Mouse (Mus musculus) right cerebral cortex, adult 2 months (tissue): ENCODE results near the gene Pkd1.

Experiments used
- DNase-seq, 2 experiments: peaks; one replicate each; pipeline ENCODE4 v3.0.0; 2021 to 2022; ENCODE audit warnings: low spot score in 2 of 2

Pkd1 gene

DNA sequence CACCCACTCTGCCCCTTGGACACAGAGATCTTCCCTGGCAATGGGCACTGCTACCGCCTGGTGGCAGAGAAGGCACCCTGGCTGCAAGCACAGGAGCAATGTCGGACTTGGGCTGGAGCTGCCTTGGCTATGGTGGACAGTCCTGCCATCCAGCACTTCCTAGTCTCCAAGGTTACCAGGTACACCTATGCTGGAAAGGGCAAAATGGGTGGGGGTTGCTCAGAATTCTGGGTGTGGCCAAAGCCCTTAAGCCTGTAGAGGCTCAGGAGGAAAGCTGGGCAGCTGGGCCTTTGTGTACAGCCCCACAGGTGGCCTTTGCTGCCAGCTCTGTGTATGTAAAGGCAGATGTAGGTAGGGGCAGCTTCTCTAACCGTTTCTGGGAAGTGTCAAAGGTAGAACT is 16.2 kb downstream of the Pkd1 start:
- DNase-seq: no peak

DNA sequence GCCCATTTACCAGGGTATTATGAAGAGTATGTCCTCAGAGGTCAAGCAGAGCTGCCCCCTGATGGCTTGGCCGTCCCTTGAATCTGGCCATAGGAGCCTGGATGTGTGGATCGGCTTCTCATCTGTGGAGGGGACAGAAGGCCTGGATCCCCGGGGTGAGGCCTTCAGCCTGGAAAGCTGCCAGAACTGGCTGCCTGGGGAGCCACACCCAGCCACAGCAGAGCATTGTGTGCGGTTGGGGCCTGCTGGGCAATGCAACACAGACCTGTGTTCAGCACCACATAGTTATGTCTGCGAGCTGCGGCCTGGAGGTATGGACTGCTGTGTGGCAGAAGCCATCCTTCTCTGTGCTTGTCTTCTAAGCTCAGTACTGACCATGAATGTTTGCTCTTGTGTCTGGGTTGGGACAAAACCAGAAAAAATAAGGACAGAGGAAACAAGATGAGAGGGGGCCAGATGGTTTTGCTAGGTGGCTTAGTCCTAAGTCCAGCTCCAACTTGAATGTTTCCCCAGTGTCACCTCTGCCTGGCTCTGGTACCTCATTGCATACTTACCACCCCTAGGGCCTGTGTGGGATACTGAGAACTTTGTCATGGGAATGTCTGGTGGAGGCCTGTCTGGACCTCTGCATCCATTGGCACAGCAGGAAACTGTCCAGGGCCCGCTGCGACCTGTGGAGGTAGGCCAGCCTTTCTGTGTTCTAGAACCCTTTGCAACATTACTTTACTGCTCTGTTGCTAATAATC is 17.6 kb downstream of the Pkd1 start:
- no peak for DNase-seq

DNA sequence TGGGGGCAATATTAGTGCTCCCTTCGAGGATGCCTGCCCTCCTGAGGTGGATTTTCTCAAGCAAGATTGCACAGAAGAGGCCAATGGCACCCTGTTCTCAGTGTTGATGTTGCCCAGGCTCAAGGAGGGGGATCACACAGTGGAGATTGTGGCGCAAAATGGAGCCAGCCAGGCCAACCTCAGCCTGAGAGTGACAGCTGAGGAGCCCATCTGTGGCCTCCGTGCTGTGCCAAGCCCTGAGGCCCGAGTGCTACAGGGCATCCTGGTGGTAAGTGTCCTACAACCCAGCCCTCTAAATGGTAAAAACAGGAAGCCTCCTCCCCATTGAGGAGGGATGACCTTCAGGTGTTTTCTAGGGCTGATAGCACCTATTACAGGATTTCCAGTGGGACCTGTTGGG is 20.2 kb downstream of the Pkd1 start:
- no peak for DNase-seq

DNA sequence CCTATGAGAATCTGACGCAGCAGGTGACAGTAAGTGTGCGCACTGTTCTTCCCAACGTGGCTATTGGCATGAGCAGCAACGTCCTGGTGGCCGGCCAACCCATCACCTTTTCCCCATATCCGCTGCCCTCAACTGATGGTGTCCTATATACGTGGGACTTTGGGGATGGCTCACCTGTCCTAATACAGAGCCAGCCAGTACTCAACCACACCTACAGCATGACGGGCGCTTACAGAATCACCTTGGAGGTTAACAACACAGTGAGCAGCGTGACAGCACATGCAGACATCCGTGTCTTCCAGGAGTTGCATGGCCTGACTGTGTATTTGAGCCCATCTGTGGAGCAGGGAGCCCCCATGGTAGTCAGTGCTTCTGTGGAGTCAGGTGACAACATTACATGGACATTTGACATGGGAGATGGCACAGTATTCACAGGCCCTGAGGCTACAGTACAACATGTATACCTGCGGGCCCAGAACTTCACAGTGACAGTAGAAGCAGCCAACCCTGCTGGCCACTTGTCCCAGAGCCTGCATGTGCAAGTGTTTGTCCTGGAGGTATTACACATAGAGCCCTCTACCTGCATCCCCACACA is 23.1 kb downstream of the Pkd1 start:
- DNase-seq: no peak

DNA sequence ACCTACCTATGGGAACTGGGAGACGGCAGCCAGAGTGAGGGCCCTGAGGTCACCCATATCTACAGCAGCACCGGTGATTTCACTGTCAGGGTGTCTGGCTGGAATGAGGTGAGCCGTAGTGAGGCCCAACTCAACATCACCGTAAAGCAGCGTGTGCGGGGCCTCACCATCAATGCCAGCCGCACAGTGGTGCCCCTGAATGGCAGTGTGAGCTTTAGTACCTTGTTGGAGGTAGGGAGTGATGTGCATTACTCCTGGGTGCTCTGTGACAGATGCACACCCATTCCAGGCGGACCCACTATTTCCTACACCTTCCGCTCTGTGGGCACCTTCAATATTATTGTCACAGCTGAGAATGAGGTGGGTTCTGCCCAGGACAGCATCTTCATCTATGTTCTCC is 24.2 kb downstream of the Pkd1 start:
- DNase-seq: no peak

DNA sequence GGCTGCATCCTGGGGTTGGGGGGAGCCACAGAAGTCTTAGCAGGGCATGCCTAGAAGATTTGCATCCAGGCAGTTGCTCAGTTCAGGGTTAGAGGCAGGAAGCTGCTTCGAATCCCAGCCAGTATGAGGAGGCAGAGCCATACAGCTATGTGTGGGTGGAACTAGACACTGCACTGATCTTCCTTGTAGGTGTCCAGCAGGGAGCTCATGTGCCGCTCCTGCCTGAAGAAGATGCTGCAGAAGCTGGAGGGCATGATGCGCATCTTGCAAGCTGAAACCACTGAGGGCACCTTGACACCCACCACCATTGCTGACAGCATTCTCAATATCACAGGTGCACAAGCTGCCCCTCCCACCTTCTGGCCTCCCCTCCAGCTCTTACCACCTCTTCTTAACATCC is 29.9 kb downstream of the Pkd1 start:
- DNase-seq: no peak

DNA sequence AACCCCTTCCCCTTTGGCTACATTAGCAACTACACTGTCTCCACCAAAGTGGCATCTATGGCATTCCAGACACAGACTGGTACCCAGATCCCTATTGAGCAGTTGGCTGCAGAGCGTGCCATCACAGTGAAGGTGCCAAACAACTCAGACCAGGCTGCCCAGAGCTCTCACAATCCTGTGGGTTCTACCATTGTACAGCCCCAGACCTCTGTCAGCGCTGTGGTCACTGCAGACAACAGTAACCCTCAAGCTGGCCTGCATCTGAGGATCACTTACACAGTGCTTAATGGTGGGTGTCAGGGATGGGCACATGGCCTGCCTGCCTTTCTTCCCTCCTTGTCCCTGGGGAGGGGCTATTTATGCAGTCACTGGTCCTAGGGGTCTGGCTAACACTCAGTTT is 30.7 kb downstream of the Pkd1 start:
- DNase-seq: no peak

DNA sequence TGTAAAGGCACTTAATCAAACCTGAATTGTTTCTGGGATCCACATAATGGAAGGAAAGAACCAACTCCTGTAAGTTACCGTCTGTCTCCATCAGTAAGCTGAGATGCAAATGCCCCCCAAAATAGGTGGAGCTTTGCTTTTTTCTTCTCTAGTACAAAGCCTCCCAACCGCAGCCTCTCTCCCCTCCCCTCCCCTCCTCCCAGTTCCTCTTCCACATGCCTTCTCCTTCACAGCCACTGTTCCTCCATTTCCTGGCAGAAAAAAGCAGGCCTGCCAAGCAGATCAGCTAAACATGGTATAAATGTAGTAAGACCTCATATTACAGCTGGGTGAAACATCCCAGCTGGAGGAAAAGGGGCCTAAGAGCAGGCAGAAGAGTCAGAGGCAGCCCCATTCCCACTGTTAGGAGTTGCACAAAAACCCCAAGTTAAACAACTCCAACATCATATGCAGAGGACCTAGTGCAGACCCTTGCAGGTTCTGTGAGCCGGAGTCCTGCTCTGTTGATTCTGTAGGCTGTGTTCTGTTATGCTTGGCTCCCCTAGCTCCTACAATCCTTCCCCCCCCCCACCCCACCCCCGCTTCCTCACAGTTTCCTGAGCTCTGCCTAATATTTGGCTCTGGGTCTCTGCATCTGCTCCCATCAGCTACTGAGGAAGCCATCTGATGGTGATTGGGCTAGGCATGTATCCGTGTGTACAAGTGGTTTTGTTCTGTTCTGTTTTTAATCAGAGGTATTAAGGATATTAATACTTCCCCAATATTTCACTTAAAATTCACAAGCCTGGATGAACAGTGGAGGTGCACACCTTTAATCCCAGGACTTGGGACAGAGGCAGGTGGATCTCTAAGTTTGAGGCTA is 34.2 kb downstream of the Pkd1 start:
- no peak for DNase-seq

DNA sequence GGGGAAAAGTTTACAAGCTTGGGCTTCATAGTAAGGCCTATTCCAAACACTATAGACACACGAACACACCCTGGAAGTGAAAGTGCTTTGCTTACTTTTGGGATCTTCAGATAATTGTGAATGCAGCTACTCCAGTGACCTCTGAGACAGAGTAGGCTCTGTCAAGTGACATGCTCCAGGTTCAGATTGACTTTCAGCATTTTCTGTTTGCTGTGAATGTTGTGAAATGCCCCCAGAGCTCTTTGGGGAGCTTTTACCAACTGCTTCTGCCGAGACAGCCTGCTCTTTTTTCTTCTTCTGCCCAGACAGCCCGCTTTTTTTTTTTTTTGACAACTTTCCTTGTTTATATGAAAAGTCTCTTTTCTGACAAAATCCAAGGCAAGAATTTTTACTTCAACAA is 34.9 kb downstream of the Pkd1 start:
- DNase-seq: no peak

DNA sequence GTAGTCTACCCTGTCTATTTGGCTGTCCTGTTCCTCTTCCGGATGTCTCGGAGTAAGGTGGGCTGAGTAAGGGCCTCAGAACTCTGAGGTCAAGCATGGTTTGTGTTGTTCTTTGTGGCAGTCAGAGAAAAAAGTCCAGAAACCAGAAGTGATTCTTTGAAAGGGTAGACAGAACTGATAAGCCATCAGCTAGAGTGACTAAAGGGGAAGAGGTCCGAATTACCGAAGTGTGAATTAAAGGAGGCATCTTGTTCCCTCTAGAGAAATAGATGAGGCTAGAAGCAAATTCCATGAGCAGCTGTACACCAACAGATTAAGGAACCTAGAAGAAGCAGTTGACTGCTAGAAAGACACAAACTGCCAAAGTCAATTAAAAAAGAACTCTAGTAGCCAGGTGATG is 36.9 kb downstream of the Pkd1 start:
- no peak for DNase-seq

DNA sequence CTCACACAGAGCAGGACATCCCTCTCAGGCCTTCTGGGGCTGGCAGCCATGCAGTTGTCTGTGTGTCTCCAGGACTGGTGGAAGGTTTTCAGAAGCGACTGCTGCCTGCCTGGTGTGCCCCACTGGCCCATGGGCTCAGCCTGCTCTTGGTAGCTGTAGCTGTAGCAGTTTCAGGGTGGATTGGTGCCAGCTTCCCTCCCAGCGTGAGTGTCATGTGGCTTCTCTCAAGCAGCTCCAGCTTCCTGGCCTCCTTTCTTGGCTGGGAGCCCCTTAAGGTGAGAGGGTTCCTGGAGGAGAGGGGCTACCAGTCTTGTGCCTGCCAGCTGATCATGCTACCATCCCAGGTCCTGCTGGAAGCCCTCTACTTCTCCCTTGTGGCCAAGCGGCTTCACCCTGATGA is 41.3 kb downstream of the Pkd1 start:
- no peak for DNase-seq

DNA sequence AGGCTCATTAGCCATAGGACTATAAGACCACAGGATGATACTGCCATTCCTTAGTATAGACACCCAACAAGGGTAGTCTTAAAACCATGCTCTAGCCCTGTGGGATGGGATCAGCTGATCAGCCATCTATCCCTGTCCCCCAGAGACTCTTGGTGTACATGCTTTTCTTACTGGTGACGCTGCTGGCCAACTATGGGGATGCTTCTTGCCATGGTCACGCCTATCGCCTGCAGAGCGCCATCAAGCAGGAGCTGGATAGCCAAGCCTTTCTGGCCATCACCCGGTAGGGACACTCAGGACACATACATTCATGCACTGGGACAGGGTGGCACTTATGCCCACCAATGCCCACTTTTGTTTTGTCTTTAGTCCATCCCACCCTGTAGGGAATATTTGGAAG is 42.1 kb downstream of the Pkd1 start:
- DNase-seq: no peak

DNA sequence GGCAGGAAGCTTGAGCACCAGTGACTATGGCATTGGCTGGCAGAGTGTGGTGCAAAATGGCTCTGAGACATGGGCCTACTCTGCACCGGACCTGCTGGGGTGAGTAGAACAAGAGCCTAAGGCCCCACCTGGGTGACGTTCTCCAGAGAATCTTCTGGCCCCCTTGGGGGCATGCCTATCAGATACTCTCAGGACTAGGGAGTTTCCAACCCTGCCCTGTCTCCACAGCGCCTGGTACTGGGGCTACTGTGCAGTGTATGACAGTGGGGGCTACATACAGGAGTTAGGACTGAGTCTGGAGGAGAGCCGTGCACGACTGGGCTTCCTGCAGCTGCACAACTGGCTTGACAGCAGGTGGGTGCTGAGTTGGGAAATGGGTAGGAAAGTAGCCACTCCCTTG is 43.6 kb downstream of the Pkd1 start:
- no peak for DNase-seq

DNA sequence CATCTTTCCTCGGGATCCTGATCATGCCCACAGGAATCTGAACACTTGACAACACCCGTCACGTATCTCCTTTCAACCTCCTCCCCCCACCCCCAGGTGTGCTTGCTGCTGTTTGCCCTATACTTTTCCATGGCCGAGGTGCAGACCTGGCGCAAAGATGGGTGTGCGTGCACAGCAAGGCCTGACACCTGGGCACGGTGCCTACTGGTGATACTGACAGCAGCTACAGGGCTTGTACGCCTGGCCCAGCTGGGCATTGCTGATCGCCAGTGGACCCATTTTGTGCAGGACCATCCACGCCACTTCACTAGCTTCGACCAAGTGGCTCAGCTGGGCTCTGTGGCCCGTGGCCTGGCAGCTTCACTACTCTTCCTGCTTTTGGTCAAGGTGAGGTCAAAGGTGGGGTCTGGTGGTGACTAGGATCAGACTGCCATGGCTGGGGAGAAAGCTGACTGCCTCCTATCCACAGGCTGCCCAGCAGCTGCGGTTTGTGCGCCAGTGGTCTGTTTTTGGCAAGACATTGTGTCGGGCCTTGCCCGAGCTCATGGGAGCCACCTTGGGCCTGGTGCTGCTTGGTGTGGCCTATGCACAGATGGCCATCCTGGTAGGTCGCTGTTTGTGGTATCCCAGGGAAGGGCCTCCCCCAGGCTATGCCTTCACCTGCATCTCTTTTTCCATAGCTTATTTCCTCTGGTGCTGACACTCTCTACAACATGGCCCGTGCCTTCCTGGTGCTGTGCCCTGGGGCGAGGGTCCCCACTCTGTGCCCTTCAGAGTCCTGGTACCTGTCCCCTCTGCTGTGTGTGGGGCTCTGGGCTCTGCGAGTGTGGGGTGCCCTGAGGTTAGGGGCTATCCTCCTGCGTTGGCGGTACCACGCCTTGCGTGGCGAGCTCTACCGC is 44.6 kb downstream of the Pkd1 start:
- DNase-seq: no peak

DNA sequence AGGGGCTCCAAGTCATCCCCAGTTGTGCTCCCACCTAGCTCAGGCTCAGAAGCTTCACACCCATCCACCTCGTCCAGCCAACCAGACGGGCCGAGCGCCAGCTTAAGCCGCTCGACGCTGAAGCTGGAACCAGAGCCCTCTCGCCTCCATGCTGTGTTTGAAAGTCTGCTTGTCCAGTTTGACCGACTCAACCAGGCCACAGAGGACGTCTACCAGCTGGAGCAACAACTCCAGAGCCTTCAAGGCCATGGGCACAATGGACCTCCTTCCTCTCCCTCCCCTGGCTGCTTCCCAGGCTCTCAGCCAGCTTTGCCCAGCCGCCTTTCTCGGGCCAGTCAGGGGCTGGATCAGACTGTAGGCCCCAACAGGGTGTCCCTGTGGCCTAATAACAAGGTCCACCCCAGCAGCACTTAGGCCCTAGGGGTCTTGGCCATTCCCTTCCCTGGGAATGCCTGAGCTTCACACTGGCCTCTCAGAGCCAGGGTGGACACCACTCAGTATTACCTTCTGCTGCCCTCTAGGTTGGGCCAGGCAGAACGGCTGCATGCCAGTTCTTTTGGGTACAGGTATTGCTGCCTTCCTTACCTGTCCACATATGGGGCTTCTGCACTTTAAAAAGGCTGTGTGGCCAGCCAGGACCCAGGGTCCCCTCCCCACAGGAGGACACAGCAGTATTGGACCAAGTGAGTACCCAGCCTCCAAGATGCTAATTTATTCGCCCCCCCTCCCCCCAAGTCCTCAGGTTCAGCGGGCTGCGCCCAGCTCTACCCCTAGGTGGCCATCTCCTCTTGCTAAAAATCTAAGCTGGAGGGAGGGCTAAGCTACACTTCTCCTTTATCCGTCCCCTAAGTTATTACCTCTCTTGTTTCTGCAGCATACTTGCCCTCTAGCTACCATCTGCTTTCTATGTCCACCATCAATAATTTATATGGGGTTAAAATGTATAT is 45.8 kb downstream of the Pkd1 start:
- DNase-seq: no peak

DNA sequence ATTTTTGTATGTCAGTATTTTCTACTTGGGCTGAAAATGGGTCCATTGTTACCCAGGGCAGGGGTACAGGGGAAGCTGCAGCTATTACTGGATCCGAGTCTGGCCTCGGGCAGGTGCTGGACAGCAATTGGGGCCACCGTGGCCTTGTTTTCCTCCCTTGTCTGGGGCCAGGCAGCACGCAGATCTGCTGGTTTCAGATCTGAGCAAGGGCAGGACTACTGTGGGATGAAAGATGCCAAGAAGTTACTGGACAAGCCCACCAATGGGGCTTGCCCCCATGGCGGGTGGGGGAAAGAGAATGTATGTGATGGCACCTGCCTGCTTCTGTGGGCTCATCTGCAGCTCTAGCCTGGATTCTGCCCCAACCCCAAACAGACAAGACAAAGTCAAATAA is 46.4 kb downstream of the Pkd1 start:
- no peak for DNase-seq

DNA sequence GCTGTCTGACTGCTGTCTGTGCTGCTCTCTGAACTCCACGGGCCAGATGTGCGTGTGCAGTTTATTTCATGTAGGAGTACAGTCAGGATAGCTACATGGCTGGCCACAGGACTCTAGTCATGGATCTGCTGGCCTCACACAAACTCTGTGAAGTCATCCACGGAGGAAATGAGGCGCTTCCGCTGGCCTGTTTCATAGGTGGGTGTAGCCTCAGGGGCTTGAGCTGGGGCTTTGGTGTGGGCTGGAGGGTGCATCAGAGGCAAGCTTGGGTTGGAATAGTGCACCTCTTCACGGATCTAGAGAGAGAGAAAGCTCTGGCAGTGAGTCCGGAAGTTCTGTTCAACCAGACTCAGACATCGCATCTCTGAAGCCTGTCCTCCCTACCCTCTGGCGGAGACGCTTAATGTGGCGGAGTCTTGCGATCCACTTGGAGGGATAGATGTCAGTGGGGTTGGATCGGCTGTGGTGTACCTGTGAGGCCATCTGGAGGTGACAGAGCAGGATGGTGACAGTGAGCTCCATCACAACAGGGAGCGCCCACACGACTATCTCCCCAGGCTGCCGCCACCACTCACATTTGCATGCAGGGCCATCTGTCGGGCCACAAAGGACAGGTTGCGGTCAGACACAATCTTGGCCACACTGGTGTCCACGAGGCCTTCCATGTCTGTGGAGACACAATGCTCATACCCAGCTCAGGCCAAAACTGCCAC is 47.0 kb downstream of the Pkd1 start:
- no peak for DNase-seq

DNA sequence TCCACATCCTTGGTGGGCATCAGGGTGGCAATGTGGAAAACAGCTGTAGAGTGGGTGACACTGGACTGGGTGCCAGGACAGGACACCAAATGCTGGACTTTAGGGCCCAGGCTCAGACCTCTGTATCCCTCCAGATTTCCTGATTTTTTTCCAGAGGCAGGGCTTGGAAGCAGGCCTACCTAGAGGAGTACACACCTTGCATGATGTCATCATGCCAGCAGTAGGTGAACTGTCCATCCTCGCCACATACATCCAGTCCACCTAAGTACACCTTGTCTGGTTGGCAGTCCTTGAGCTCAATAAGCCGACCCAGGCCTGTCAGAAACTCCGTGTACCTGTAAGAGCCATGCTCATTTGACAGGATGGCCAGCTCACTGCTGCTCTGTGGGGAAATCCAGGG is 48.4 kb downstream of the Pkd1 start:
- DNase-seq: no peak

DNA sequence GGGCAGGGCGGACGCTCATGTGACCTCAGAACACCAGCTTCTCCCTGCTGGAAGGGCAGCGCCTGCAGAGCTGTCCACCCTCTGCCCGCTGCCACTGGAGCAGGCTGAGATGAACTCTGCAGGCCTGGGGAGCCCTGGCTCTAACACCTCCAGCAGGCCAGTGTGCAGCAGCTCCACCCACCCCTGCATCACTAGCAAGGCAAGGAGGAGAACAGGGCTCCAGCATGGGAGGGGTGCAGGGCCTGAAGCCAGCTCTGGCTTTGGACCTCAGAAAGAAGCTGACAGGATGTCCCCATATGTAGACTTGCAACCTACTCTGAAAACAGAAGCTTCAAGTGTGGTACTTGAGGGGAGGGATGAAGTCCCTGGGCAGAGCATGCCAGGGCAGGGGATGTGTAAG is 50.9 kb downstream of the Pkd1 start:
- no peak for DNase-seq

DNA sequence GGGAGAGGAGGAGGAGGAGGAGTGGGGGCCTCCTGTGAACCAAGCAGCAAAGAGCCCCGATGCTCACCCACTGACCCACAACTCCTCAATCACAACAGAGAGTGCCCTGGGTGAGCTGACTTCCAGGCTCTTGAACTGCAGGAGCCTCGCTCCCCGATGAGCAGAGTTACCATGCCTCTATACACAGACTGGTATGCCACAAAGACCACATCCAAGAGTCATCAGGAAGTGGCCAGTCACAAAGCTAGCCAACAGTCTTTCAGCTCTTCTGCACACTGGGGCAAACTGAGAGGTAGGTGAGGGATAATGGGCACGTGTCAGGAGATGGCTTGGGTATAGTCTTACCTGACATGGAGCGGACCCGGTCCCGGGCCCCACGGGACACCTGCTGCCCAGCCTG is 54.3 kb downstream of the Pkd1 start:
- no peak for DNase-seq
